Mouse (Mus musculus) midbrain, embryonic 12.5 days (tissue): ENCODE measurements around the gene Prkcz. TPM values are rescaled to one million over a fixed set of nuclear protein-coding genes. Genes with fewer than 3 reads are reported as not detected.

Experiments
- ATAC-seq: fragments of 200-750 bp; cut with Nextera tagmentation; 2 replicates; pipeline ENCODE4 v1.8.0; 2017; ENCODE audit warnings: low read depth, moderate TSS enrichment, moderate library complexity; ENCODE audit not compliant: low FRiP score
- H3K27ac ChIP-seq: fragments of 300-500 bp; sonication (generic); replicated peaks from 2 replicates; pipeline ENCODE4 v1.5.1; 2016; ENCODE audit warnings: mild to moderate bottlenecking
- H3K27me3 ChIP-seq: fragments of 300-500 bp; sonication (generic); 2 replicates; pipeline ENCODE4 v1.6.1; 2016; ENCODE audit warnings: mild to moderate bottlenecking
- H3K36me3 ChIP-seq: fragments of 300-500 bp; sonication (generic); 2 replicates; pipeline ENCODE4 v1.6.1; 2016
- H3K4me1 ChIP-seq: fragments of 300-500 bp; sonication (generic); 2 replicates; pipeline ENCODE4 v1.6.1; 2016
- H3K4me2 ChIP-seq: fragments of 300-500 bp; sonication (generic); replicated peaks from 2 replicates; pipeline ENCODE4 v1.6.1; 2016; ENCODE audit warnings: mild to moderate bottlenecking, moderate library complexity
- H3K4me3 ChIP-seq: fragments of 300-500 bp; sonication (generic); 2 replicates; pipeline ENCODE4 v1.5.1; 2016; ENCODE audit warnings: mild to moderate bottlenecking
- H3K9ac ChIP-seq: fragments of 300-500 bp; sonication (generic); replicated peaks from 2 replicates; pipeline ENCODE4 v1.6.1; 2016; ENCODE audit warnings: mild to moderate bottlenecking, moderate library complexity
- H3K9me3 ChIP-seq: fragments of 300-500 bp; sonication (generic); 2 replicates; pipeline ENCODE4 v1.6.1; 2016; ENCODE audit warnings: mild to moderate bottlenecking
- WGBS: fragments of 180-500 bp; shearing (Covaris S2); methylation state at CpG from one replicate; pipeline ENCODE4 v1.1.7; 2016; 5-methylcytosine and 5-hydroxymethylcytosine counted together
- polyA plus RNA-seq: library from polyadenylated mRNA; unstranded; fragments of >200 nt; fragmentation: Nextera tagmentation; extraction: Ambion mirVana; gene quantifications from 2 replicates; pipeline ENCODE4 v1.2.1, GENCODE M21; 2016

The Prkcz gene
- polyA plus RNA-seq, 1 experiment from 2014 or later = 30.9 TPM

DNA sequence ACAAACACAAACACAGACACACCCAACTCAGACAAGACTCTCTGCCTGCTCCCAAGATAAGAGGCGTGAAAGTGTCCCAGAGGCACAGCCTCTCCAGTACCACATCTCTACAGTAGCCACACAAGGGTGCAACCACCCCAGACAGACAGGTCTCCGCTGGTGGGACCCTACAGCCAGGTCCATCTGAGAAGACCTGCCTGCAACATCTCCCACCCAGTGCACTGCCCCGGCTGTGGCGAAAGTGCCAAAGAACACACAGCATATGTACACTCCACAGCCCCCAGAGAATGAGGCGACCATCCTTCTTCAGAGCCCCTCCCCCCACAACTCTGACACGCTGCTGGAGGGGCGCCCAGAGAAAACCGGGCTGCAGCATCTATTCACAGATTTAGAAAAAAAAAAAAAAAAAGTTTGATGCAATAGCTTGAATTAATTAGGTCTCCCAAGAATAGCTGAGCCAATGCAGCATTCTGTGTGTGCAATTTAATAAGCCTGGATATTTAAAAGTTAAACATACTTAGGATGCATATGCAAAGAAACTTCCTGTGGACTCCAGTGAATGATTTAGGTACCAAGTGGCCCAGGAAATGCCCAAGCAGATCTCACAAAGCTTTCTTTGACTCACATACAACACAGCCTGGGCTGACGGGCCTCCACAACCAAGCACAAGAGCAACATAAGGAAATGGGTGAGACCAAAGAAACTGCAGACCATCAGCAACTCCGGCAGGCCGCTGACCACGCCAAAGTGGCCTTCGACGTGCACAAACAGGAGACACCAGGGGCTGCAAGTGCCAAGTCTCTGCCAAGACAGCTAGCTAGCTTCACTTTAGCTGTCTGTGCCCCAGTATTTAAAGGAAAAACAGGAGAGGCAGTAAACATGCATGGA, 140.7 kb downstream of the Prkcz start:
- Histone ChIP-seq H3K27me3 (peaks cover 1% of the 10 kb centered on the region), H3K9ac (peak overlapping the region; percentile 98), H3K4me2 (peak overlapping the region; percentile 98), H3K4me3 (peak overlapping the region; percentile 95), H3K27ac (peak overlapping the region; percentile 59), H3K36me3 (no peaks in the 10 kb centered on the region), H3K4me1 (peaks cover 65% of the 10 kb centered on the region), H3K9me3 (no peaks in the 10 kb centered on the region)
- no peak for ATAC-seq
- 5% methylated on average over 14 of the region's 14 CpGs for WGBS

DNA sequence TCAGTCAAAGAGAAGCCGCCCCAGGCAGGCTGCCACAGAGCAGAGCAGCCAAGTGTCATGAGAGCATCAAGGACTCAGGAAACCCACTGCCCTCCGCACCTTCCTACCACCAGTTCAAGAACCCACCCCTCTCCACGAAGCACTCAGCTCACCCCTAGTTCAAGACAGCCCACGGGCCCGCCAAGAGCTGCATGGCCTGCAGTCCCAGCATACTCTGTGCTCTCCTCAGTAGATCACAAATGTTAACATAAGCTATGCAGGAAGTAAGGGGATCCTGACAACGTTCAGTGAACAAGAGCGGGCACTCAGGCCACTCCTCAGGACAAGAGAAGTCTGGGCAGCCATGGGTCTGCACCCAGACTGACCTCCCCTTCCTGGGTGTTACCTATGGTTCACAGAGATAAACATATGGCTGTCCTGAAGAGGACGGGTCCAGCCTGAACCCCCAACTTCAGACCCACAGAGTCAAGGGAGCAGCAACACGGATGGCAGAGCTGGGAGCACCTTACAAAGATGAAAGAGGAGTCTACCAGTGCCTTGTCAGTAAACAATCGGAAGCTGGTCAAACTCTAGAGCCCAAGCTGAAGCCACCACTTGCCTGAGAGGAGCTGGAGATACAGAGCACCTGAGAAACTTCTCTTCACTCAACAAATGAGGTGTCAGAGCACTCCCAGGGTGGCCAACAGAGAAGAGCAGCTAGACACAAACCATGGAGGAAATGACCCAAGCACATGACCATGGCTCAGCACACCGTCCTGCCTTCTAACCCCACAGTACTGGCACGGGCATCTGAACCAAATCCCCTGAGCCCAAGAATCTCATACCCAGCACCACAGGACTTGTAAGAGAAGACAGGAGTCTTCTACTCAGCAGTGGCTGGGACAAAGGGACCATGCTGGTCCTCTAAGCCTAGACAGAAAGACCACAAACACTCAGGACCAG, 141.6 kb downstream of the Prkcz start:
- no peak for ATAC-seq
- no peaks in the 10 kb centered on the region for H3K9me3 ChIP-seq
- no peaks in the 10 kb centered on the region for H3K36me3 ChIP-seq
- peak overlapping the region; percentile 95 for H3K4me3 ChIP-seq
- H3K4me1 ChIP-seq = peaks cover 74% of the 10 kb centered on the region
- no peak overlapping the region; the same call in 1 of the 2 replicates for H3K27ac ChIP-seq
- 70% methylated on average over 12 of the region's 12 CpGs for WGBS
- H3K4me2 ChIP-seq = peak overlapping the region; percentile 98
- H3K27me3 ChIP-seq = no peaks in the 10 kb centered on the region
- H3K9ac ChIP-seq = peak overlapping the region; percentile 98

DNA sequence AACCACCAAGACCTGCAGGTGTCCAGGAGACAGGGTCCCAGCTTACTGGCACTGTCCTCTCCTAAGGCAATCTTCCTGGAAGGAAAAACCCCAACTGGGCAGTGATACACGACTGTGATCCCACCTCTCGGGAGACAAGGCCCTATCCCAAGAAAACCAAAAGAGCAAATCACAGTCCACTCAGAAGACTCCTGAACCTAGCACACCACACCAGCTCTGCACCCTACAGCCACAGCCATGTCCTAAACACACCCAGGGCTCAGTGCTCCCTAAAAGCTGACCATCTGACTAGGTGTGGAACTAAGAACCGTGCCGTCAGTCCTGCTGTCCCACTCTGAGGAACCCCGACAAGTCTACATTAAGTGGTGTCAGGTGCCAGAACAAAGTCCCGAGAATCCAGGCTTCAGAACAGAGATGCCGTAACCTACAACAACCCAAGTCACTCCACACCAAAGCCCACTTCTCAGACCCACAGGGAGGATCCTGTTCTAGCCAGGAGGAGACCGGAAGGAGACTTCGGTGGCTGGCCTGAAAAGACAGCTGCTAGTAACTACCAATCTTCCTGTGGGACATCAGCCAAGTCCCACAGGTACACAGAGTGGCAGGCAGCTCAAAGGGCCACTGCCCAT, 142.9 kb downstream of the Prkcz start:
- Histone ChIP-seq H3K27ac (no peak overlapping the region), H3K9ac (no peak overlapping the region), H3K27me3 (no peaks in the 10 kb centered on the region), H3K4me2 (peak overlapping the region; percentile 98), H3K9me3 (no peaks in the 10 kb centered on the region), H3K36me3 (no peaks in the 10 kb centered on the region), H3K4me1 (peaks cover 81% of the 10 kb centered on the region), H3K4me3 (no peak overlapping the region)
- WGBS = 85% methylated on average over 9 of the region's 9 CpGs
- ATAC-seq = no peak

DNA sequence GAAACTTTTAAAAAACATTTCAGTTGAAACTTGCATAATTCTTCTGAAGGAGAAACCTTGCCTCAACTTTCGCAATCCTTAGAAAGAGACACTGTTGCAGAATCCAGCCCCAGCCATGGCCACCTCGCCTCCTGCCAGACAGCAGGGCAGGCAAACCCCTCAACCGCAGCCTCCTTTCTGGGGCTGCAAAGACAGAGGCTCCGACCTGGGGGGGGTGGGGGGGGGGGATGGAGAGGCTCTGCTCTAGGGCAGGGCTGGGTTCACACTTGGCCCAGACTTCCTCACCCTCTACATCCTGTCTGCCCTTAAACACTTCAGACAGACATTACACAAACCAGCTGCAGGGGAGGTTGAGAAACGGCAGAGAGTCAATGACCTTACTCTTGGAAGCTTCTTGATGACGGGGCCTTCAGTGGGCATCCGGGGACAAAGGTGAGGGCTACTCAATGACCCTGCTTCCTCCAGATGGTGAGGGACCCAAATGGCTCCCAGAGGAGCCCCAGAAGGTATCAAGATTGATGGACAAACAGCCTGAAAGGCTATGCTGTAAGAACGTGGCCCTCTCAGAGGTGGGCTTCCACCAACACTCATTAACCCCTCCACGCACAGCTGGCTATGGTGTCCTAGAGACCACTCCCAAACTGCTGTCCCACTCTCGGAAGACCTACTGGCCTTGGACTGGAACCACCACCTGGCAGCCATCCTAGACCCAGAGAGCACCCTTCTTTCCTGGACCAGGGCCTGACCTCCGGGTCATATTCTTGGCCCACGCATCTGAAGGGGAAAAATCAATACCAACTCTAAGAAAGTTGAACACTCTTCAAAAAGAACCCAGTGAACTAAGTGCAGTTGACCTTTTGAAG, 143.7 kb downstream of the Prkcz start:
- ATAC-seq = no peak
- Histone ChIP-seq H3K9ac (no peak overlapping the region), H3K27me3 (no peaks in the 10 kb centered on the region), H3K36me3 (no peaks in the 10 kb centered on the region), H3K4me3 (no peak overlapping the region), H3K4me2 (peak overlapping the region; percentile 98), H3K9me3 (no peaks in the 10 kb centered on the region), H3K4me1 (peaks cover 88% of the 10 kb centered on the region), H3K27ac (no peak overlapping the region)
- 70% methylated on average over 12 of the region's 12 CpGs for WGBS

DNA sequence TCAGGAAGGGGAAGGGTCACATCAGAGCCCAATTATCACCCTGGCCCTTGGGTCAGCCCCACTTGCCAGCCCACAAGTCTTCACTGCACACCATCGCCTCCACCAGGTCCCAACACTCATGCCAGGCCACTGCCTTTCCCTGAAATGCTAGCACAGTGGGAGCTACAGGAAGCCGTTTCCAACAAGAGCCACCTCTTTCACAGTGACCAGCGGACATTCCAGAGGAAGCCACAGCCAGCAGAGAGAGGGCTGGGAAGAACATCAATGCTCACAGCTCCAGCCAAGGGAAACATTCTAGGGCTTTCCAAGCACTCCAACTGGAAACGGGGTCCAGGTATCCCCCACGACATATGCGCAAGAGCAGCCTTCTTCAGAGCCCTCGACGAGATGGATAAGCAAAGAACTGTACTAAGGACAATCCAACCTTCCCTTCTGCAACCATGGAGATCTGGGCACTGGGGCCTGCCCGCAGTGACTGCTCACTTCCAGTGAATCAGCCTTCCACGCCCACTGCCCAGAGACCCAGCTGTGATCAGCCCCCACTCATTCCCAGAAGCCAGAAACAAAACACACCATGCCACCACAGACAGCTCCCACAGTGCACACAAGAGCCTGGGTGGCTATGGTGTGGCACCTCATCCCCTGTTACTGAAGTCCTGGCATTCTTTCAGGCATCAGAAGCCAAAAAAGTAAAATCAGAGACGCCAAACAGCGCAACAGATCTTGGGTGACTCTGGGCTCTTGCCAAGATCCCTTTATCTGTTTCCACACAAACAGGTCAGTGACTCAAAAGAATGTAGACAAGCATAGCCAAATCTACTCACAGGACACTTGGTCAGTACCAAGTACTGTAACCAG, 145.2 kb downstream of the Prkcz start:
- Histone ChIP-seq H3K27me3 (no peaks in the 10 kb centered on the region), H3K36me3 (no peaks in the 10 kb centered on the region), H3K4me1 (peaks cover 88% of the 10 kb centered on the region), H3K9ac (no peak overlapping the region), H3K9me3 (no peaks in the 10 kb centered on the region), H3K27ac (no peak overlapping the region), H3K4me2 (no peak overlapping the region), H3K4me3 (no peak overlapping the region)
- WGBS = 71% methylated on average over 12 of the region's 12 CpGs
- ATAC-seq = no peak

DNA sequence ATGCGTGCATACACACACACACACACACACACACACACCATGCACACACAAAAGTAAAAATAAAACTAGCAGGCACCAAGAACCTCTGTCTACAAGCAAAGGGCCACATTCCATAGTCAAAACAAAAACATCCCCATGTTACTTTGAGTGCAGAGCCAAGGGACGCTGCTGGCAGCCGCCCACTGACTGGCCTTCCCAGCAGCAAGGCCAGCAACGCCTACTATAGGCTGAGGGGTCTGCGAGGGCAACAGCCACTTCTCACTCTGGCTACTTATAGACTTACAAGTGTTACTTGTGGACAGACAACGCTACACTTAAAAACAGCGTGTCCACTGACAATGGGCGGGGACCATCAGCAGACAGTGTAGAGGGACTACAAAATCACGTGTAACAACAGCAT, 146.0 kb downstream of the Prkcz start:
- no peaks in the 10 kb centered on the region for H3K36me3 ChIP-seq
- no peaks in the 10 kb centered on the region for H3K27me3 ChIP-seq
- H3K4me1 ChIP-seq = peaks cover 80% of the 10 kb centered on the region
- ATAC-seq = no peak
- H3K27ac ChIP-seq = no peak overlapping the region
- 0 out of 2 replicates have a peak overlapping the region, but pooled peaks have one; percentile 8 for H3K9ac ChIP-seq
- 65% methylated on average over 9 of the region's 9 CpGs for WGBS
- H3K9me3 ChIP-seq = no peaks in the 10 kb centered on the region
- H3K4me2 ChIP-seq = no peak overlapping the region
- H3K4me3 ChIP-seq = no peak overlapping the region

DNA sequence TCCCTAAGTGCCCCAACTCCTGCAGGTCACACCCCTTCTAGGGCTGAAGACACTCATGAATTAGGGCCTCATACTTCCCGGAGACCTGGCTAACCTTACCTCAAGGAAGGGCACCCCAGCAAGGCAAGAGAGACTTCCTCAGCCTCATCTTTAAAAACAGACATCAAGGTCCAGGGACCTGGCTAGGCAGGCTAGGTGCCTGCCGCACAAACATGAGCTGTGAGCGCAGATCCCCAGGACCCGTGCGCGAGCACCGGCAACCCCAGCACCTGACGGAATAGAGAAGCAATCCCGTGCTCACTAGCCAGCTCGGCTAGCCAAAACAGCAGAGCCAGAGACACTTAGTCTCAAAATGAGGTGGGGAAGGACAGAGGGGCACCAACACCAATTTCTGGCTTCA, 146.4 kb downstream of the Prkcz start:
- no peak overlapping the region for H3K4me2 ChIP-seq
- H3K27me3 ChIP-seq = no peaks in the 10 kb centered on the region
- no peaks in the 10 kb centered on the region for H3K36me3 ChIP-seq
- peaks cover 76% of the 10 kb centered on the region for H3K4me1 ChIP-seq
- H3K27ac ChIP-seq = no peak overlapping the region
- 0 out of 2 replicates have a peak overlapping the region, but pooled peaks have one; percentile 8 for H3K9ac ChIP-seq
- no peaks in the 10 kb centered on the region for H3K9me3 ChIP-seq
- no peak for ATAC-seq
- WGBS = 80% methylated on average over 10 of the region's 10 CpGs
- H3K4me3 ChIP-seq = no peak overlapping the region

DNA sequence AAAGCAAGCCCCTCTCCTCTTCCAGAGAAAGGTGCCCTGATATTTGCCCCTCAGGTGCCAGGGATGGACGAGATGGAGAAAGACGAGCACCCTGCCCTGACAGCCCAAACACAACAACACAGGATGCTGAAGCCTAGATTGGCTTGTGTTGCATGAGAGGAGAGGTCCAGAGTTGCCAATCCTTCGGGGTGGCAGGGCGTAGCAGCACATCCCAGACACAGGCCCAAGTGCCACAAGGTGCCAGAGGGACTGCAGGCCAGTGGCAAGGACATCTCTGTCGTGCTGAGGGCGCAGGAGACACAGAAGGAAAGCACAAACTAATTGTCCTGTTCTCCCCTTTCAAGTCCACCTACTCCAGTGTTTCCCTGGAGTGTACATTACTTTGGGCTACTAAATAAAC, 147.0 kb downstream of the Prkcz start:
- Histone ChIP-seq H3K4me1 (peaks cover 76% of the 10 kb centered on the region), H3K4me2 (no peak overlapping the region), H3K36me3 (no peaks in the 10 kb centered on the region), H3K9ac (no peak overlapping the region), H3K9me3 (no peaks in the 10 kb centered on the region), H3K27me3 (no peaks in the 10 kb centered on the region), H3K27ac (no peak overlapping the region), H3K4me3 (no peak overlapping the region)
- WGBS = 78% methylated on average over 6 of the region's 6 CpGs
- ATAC-seq = no peak

DNA sequence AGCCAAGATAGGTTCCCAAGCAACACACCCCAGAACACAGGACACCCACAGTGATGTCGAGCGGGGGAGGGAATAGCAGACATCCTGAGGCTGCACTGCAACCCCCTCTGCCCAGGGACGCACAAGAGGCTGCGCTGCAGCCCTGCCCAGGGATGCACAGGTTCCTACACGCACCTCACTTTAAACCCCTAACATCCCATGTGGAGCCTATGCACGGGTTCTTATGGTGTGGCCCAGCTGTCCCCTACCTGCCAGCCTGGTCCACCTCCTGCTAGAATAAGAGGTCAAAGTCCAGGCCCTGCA, 147.5 kb downstream of the Prkcz start:
- Histone ChIP-seq H3K9me3 (no peaks in the 10 kb centered on the region), H3K4me3 (no peak overlapping the region), H3K36me3 (no peaks in the 10 kb centered on the region), H3K27ac (no peak overlapping the region), H3K4me2 (no peak overlapping the region), H3K27me3 (no peaks in the 10 kb centered on the region), H3K9ac (no peak overlapping the region), H3K4me1 (peaks cover 74% of the 10 kb centered on the region)
- ATAC-seq = no peak
- 84% methylated on average over 6 of the region's 6 CpGs for WGBS

DNA sequence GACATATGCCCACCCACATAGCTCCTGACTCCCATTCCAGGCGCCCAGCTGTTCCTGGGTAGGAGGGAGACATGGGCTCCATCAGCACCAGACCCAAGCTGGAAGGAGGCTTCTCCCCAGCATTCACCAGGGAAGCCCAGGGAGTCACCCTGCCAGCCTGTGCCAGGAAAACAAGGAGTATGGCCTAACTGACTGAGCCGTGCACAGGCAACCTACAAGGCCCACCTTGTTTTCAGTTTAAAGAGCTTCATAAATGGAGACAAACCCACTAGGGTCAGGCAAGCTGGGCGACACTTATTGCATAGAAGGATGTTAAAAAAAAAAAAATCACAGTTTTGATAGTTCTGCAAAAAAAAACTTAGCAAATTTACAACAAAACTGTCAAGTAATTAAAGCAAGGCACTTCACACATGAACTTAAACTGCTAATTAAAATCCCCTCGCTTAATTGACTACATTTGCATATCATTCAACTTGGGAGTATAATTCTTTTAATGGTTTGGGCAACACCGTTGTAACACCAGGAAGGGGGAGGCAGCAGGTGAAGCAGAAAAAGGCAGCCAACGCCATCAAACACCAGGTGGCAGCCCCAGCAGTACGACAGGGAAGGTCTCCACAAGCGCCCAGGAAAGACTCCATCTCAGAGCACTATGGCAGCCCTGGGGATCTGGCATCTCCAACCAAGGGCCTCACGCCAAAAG, 148.0 kb downstream of the Prkcz start:
- Histone ChIP-seq H3K27ac (no peak overlapping the region), H3K36me3 (no peaks in the 10 kb centered on the region), H3K27me3 (no peaks in the 10 kb centered on the region), H3K9ac (no peak overlapping the region), H3K4me1 (peaks cover 74% of the 10 kb centered on the region), H3K9me3 (no peaks in the 10 kb centered on the region), H3K4me2 (no peak overlapping the region), H3K4me3 (no peak overlapping the region)
- WGBS = 71% methylated on average over 9 of the region's 9 CpGs
- ATAC-seq = no peak
